Mouse (Mus musculus) right cerebral cortex, postnatal 14 days (tissue): Measurements from ENCODE around the gene Ppp2r5b.

Source experiments
- DNase-seq: peaks from one replicate; pipeline ENCODE4 v3.0.0; 2022

The Ppp2r5b gene

GRCm38 (mm10) chr19:6268670-6269132, 33.0 kb upstream of the Ppp2r5b start:
- no peak for DNase-seq

- peak; percentile 87 for DNase-seq
These were observed 32.5 kb upstream of the Ppp2r5b start for GRCm38 (mm10) chr19:6268170-6268528.

- DNase-seq, result no peak
These were observed 31.9 kb upstream of the Ppp2r5b start for GRCm38 (mm10) chr19:6267306-6268169.

- DNase-seq, result no peak
These were observed 30.1 kb upstream of the Ppp2r5b start for GRCm38 (mm10) chr19:6265727-6266182.

- DNase-seq, result no peak
These were observed 29.3 kb upstream of the Ppp2r5b start for GRCm38 (mm10) chr19:6264945-6265344.

GRCm38 (mm10) chr19:6264200-6264599, 28.5 kb upstream of the Ppp2r5b start:
- no peak for DNase-seq

- DNase-seq, result no peak
These were observed 27.3 kb upstream of the Ppp2r5b start for GRCm38 (mm10) chr19:6262839-6263433.

GRCm38 (mm10) chr19:6262222-6262621, 26.6 kb upstream of the Ppp2r5b start:
- DNase-seq, result peak; percentile 67

- DNase-seq, result no peak
These were observed 25.7 kb upstream of the Ppp2r5b start for GRCm38 (mm10) chr19:6261379-6261778.

GRCm38 (mm10) chr19:6260946-6261345, 25.3 kb upstream of the Ppp2r5b start:
- no peak for DNase-seq

GRCm38 (mm10) chr19:6260428-6260827, 24.8 kb upstream of the Ppp2r5b start:
- DNase-seq, result no peak

GRCm38 (mm10) chr19:6253021-6253420, 17.3 kb upstream of the Ppp2r5b start:
- DNase-seq, result no peak

GRCm38 (mm10) chr19:6247526-6248300, 12.0 kb upstream of the Ppp2r5b start:
- no peak for DNase-seq

- DNase-seq, result no peak
These were observed 10.1 kb upstream of the Ppp2r5b start for GRCm38 (mm10) chr19:6245806-6246205.

GRCm38 (mm10) chr19:6243226-6243625, 7.6 kb upstream of the Ppp2r5b start:
- no peak for DNase-seq

- DNase-seq, result no peak
These were observed 6.6 kb upstream of the Ppp2r5b start for GRCm38 (mm10) chr19:6242281-6242680.

GRCm38 (mm10) chr19:6241274-6242107, 5.8 kb upstream of the Ppp2r5b start, which contains the start of gene Atg2a:
Atg2a (plus strand) TSS chr19:6241668.
- DNase-seq, result peak; percentile 97

GRCm38 (mm10) chr19:6240725-6241124, 5.1 kb upstream of the Ppp2r5b start:
- DNase-seq, result no peak

- DNase-seq, result no peak
These were observed 4.5 kb upstream of the Ppp2r5b start for GRCm38 (mm10) chr19:6240136-6240535.

GRCm38 (mm10) chr19:6238740-6239139, 3.1 kb upstream of the Ppp2r5b start:
- DNase-seq, result no peak

GRCm38 (mm10) chr19:6236842-6237241, 1.2 kb upstream of the Ppp2r5b start:
- DNase-seq, result no peak

- DNase-seq, result peak; percentile 90
These were observed 375 bp upstream of the Ppp2r5b start for GRCm38 (mm10) chr19:6236053-6236441.
